Mouse (Mus musculus) cerebellum, adult 18-20 months (tissue): ENCODE measurements around the gene Pnisr.

Experiments used
- DNase-seq, 2 experiments: peaks; one replicate each; pipeline ENCODE4 v3.0.0; 2021

Pnisr gene

GRCm38 (mm10) chr4:21847481-21848286 is at the start of gene Pnisr:
Pnisr (plus strand) TSS chr4:21847583.
- DNase-seq = peak; percentile 94 to 95

GRCm38 (mm10) chr4:21801013-21801412 is 46.4 kb upstream of the Pnisr start:
- no peak for DNase-seq

- DNase-seq = no peak
These were observed 45.8 kb upstream of the Pnisr start for GRCm38 (mm10) chr4:21801620-21802019.

- no peak for DNase-seq
These were observed 40.2 kb upstream of the Pnisr start for GRCm38 (mm10) chr4:21807204-21807603.

GRCm38 (mm10) chr4:21810608-21811007 is 36.8 kb upstream of the Pnisr start:
- no peak for DNase-seq

- no peak for DNase-seq
These were observed 34.7 kb upstream of the Pnisr start for GRCm38 (mm10) chr4:21812635-21813034.

- peak; percentile 28 to 42 for DNase-seq
These were observed 33.4 kb upstream of the Pnisr start for GRCm38 (mm10) chr4:21814029-21814428.

- DNase-seq = no peak
These were observed 20.8 kb upstream of the Pnisr start for GRCm38 (mm10) chr4:21826616-21827015.

GRCm38 (mm10) chr4:21832844-21833243 is 14.5 kb upstream of the Pnisr start:
- no peak for DNase-seq

- DNase-seq = peak; percentile 88 to 91
These were observed 876 bp downstream of the Pnisr start for GRCm38 (mm10) chr4:21848287-21848630.

GRCm38 (mm10) chr4:21857481-21857880 is 10.1 kb downstream of the Pnisr start:
- DNase-seq = no peak

- no peak for DNase-seq
These were observed 17.8 kb downstream of the Pnisr start for GRCm38 (mm10) chr4:21865226-21865625.

- no peak for DNase-seq
These were observed 31.4 kb downstream of the Pnisr start for GRCm38 (mm10) chr4:21878776-21879175.

- peak; percentile 75 to 83 for DNase-seq
These were observed 32.3 kb downstream of the Pnisr start, which contains the start of gene Coq3 for GRCm38 (mm10) chr4:21879565-21880220. Coq3 (plus strand) TSS chr4:21879673.

GRCm38 (mm10) chr4:21882806-21883205 is 35.4 kb downstream of the Pnisr start:
- no peak for DNase-seq

- DNase-seq = no peak
These were observed 38.4 kb downstream of the Pnisr start for GRCm38 (mm10) chr4:21885831-21886230.
